Mouse (Mus musculus) erythroid progenitor cell, adult 5-6 weeks (primary cell): Measurements from ENCODE around the gene Fn1. TPM values are rescaled to one million over a fixed set of nuclear protein-coding genes. Genes with fewer than 3 reads are reported as not detected.
A peak's percentile ranks its signal among the peaks of the same experiment; 100 is the strongest.

Experiments used
- ATAC-seq: replicated peaks from 2 replicates; pipeline ENCODE4 v1.8.0; 2016; ENCODE audit warnings: moderate number of reproducible peaks, mild to moderate bottlenecking, moderate TSS enrichment, inconsistent platforms; ENCODE audit not compliant: poor library complexity, low FRiP score, severe bottlenecking
- total RNA-seq, 2 experiments: library from RNA; stranded (forward) in 1 of 2; stranded (reverse) in 1 of 2; fragments of 150-400 nt in 1 of 2; fragments of 186-747, 209-891 nt in 1 of 2; gene quantifications; 2 replicates each; pipeline versions ENCODE4 v1.2.3 to v1.2.4; 2015 to 2017; ENCODE audit warnings: low replicate concordance in 2 of 2

The Fn1 gene
- total RNA-seq, 2 experiments from 2014 or later: 35.3 to 72.1 TPM

GRCm38 (mm10) chr1:71609916-71610315, 43.1 kb downstream of the Fn1 start:
- ATAC-seq: no peak

GRCm38 (mm10) chr1:71609057-71609775, 43.8 kb downstream of the Fn1 start:
- no peak for ATAC-seq

- ATAC-seq: no peak
These were observed 46.2 kb downstream of the Fn1 start for GRCm38 (mm10) chr1:71606600-71607325.

- no peak for ATAC-seq
These were observed 47.2 kb downstream of the Fn1 start for GRCm38 (mm10) chr1:71605751-71606150.

GRCm38 (mm10) chr1:71595365-71595764, 57.6 kb downstream of the Fn1 start:
- ATAC-seq: no peak

- ATAC-seq: no peak
These were observed 58.7 kb downstream of the Fn1 start for GRCm38 (mm10) chr1:71594268-71594667.

- ATAC-seq: no peak
These were observed 59.8 kb downstream of the Fn1 start for GRCm38 (mm10) chr1:71593184-71593583.

GRCm38 (mm10) chr1:71590038-71590437, 63.0 kb downstream of the Fn1 start:
- ATAC-seq: no peak

GRCm38 (mm10) chr1:71586658-71587057, 66.3 kb downstream of the Fn1 start:
- ATAC-seq: no peak

GRCm38 (mm10) chr1:71583900-71584299, 69.1 kb downstream of the Fn1 start:
- no peak for ATAC-seq

GRCm38 (mm10) chr1:71583302-71583701, 69.7 kb downstream of the Fn1 start:
- ATAC-seq: no peak

- ATAC-seq: no peak
These were observed 72.6 kb downstream of the Fn1 start for GRCm38 (mm10) chr1:71580408-71580807.

- no peak for ATAC-seq
These were observed 73.5 kb downstream of the Fn1 start for GRCm38 (mm10) chr1:71579526-71579925.

GRCm38 (mm10) chr1:71576837-71577236, 76.2 kb downstream of the Fn1 start:
- no peak for ATAC-seq

- ATAC-seq: no peak
These were observed 77.0 kb downstream of the Fn1 start for GRCm38 (mm10) chr1:71575987-71576386.

- ATAC-seq: no peak
These were observed 82.9 kb downstream of the Fn1 start for GRCm38 (mm10) chr1:71570116-71570515.

GRCm38 (mm10) chr1:71567884-71568605, 85.0 kb downstream of the Fn1 start:
- no peak for ATAC-seq

- no peak for ATAC-seq
These were observed 88.7 kb downstream of the Fn1 start for GRCm38 (mm10) chr1:71564291-71564690.

- no peak for ATAC-seq
These were observed 92.4 kb downstream of the Fn1 start for GRCm38 (mm10) chr1:71560626-71561025.

- peak; percentile 98 for ATAC-seq
These were observed 96.0 kb downstream of the Fn1 start, which contains the start of gene Atic for GRCm38 (mm10) chr1:71556688-71557612. Gene Atic, plus strand, starts transcription at chr1:71557150.
